Mouse (Mus musculus): Measurements from ENCODE around the gene Gipc3. TPM values are rescaled to one million over a fixed set of nuclear protein-coding genes. Genes with fewer than 3 reads are reported as not detected.

The Gipc3 gene
- polyA plus RNA-seq, 1 experiment from 2014 or later, result 0.04 TPM

DNA sequence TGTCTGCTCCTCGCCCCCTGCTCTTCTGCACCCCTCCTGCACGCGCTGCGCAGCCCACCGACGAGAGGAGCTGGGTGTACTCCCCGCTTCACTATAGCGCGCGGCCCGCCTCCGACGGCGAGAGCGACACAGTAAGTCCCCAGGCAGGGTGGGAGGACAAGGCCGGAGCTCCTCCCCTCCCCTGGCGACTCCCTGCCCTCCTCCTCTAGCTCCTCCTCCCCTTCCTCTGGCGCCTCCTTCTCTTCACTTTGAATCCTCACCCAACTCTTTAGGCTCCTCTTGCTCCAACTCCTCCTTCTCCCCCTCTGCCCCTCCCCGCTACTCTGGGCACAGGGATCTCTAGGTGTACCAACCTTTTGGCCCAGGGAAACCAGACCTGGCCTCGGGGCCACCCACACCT is 25.8 kb downstream of the Gipc3 start:
- Histone ChIP-seq H3K4me2 (replicated peaks; ENCODE audit: low read depth) (peak overlapping the region; percentile 72), H3K36me3 (ENCODE audit: control insufficient read depth, insufficient read depth) (peaks cover 43% of the 10 kb centered on the region), H3K27me3 (replicated peaks; ENCODE audit: control insufficient read depth, insufficient read depth, low read length) (no peaks in the 10 kb centered on the region), H3K4me3 (ENCODE audit: low read depth, low read length) (peak overlapping the region; percentile 23), H3K27ac (ENCODE audit: low read depth, low read length) (peak overlapping the region; percentile 60; the same call in 1 of the 2 replicates), H3K9ac (ENCODE audit: low read depth, low read length) (peak overlapping the region; percentile 48), H3K4me1 (replicated peaks; ENCODE audit: control insufficient read depth, insufficient read depth, low read length) (peaks cover 7% of the 10 kb centered on the region; the same call in 1 of the 2 replicates), H3K9me3 (ENCODE audit: control insufficient read depth) (no peaks in the 10 kb centered on the region)
- 14% methylated on average over 18 of the region's 20 CpGs for WGBS
- ATAC-seq, result no peak
- TF ChIP-seq CTCF (IDR thresholded peaks at IDR 0.05; ENCODE audit: low read depth), result no peak

DNA sequence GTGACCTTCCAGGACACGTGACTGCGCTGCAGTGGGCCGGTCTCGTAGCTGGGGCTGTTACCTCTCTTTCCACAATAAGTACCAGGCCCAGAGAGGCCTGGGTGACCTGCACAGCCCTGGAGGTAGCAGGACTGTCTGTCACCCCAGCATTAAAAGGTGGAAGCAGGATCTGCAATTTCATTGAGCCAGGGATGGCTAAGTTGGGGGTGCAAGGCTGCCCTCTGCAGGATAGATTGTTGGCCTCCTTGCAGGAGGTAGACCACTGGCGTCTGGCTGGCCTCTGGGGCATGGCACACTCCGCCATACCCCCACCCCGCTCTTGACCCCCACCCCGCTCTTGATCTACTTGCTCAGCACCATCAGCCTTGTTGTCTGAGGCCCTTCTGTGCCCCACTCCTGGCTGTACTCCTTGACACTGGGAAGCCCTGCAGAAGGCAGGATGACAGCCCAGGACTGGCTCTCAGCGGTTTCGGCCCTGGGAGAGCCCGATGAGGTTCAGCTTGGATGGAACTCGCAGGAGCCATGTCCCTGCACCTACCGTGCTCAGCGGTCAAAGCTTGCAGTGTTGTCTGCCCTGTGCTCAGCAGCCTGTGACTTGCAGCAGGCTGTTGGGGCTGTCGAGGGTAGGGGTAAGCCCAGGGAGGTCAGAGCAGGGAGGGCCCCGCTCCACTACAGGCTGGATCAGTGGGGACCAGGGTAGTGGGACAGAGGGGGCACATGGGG is 26.6 kb downstream of the Gipc3 start:
- no peaks in the 10 kb centered on the region for H3K27me3 ChIP-seq (replicated peaks; ENCODE audit: control insufficient read depth, insufficient read depth, low read length)
- peaks cover 2% of the 10 kb centered on the region; the same call in 1 of the 2 replicates for H3K4me1 ChIP-seq (replicated peaks; ENCODE audit: control insufficient read depth, insufficient read depth, low read length)
- peaks cover 49% of the 10 kb centered on the region for H3K36me3 ChIP-seq (ENCODE audit: control insufficient read depth, insufficient read depth)
- H3K4me3 ChIP-seq (ENCODE audit: low read depth, low read length), result peak overlapping the region; percentile 23; the same call in 1 of the 2 replicates
- no peaks in the 10 kb centered on the region for H3K9me3 ChIP-seq (ENCODE audit: control insufficient read depth)
- peak; percentile 75 for TF ChIP-seq CTCF (IDR thresholded peaks at IDR 0.05; ENCODE audit: low read depth)
- ATAC-seq, result no peak
- peak overlapping the region; percentile 72 for H3K4me2 ChIP-seq (replicated peaks; ENCODE audit: low read depth)
- peak overlapping the region; percentile 60; the same call in 1 of the 2 replicates for H3K27ac ChIP-seq (ENCODE audit: low read depth, low read length)
- WGBS, result 57% methylated on average over 16 of the region's 16 CpGs
- peak overlapping the region; percentile 48 for H3K9ac ChIP-seq (ENCODE audit: low read depth, low read length)

DNA sequence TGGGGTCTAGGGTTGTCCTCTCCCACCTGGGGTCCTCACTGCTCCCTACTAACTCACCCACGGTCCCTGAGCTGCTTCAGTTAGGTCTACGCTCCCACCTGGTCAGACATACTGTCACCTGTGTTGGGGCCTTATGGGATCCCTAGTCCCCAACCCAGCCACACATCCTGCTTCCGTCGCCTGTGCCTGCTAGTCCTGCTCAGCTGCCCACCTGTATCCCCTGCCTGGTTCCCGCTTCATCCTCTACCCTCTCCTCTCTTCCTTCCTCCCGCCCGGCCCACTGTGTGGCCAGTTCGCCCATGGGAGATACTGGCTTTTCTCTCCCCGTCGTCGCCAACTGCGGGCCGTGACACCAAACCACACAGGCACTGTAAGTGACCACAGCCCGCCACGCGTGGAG is 27.5 kb downstream of the Gipc3 start:
- no peak for ATAC-seq
- Histone ChIP-seq H3K9me3 (ENCODE audit: control insufficient read depth) (no peaks in the 10 kb centered on the region), H3K4me1 (replicated peaks; ENCODE audit: control insufficient read depth, insufficient read depth, low read length) (peaks cover 2% of the 10 kb centered on the region; the same call in 1 of the 2 replicates), H3K36me3 (ENCODE audit: control insufficient read depth, insufficient read depth) (peaks cover 58% of the 10 kb centered on the region), H3K4me3 (ENCODE audit: low read depth, low read length) (no peak overlapping the region), H3K9ac (ENCODE audit: low read depth, low read length) (no peak overlapping the region), H3K27me3 (replicated peaks; ENCODE audit: control insufficient read depth, insufficient read depth, low read length) (no peaks in the 10 kb centered on the region), H3K4me2 (replicated peaks; ENCODE audit: low read depth) (no peak overlapping the region), H3K27ac (ENCODE audit: low read depth, low read length) (no peak overlapping the region)
- 93% methylated on average over 16 of the region's 16 CpGs for whole genome bisulfite sequencing
- no peak for TF ChIP-seq CTCF (IDR thresholded peaks at IDR 0.05; ENCODE audit: low read depth)

DNA sequence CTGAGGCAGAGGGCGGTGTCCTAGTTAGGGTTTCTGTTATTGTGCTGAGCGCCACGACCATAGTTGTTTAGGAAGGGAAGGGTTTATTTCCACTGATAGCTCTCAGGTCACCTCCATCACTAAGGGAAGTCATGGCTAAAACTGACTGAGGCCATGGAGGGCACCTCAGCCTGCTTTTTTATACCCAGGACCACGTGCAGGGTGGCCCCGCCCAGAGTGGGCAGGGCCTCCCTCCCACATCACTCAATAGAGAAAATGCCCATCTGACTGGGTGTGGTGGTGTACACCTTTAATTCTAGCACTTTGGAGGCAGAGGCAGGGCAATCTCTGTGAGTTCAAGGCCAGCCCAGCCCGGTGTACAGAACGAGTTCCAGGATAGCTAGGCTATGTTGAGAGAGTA is 28.9 kb downstream of the Gipc3 start:
- Histone ChIP-seq H3K4me3 (ENCODE audit: low read depth, low read length) (no peak overlapping the region), H3K27ac (ENCODE audit: low read depth, low read length) (no peak overlapping the region), H3K27me3 (replicated peaks; ENCODE audit: control insufficient read depth, insufficient read depth, low read length) (no peaks in the 10 kb centered on the region), H3K4me1 (replicated peaks; ENCODE audit: control insufficient read depth, insufficient read depth, low read length) (peaks cover 2% of the 10 kb centered on the region; the same call in 1 of the 2 replicates), H3K9ac (ENCODE audit: low read depth, low read length) (no peak overlapping the region), H3K4me2 (replicated peaks; ENCODE audit: low read depth) (no peak overlapping the region), H3K9me3 (ENCODE audit: control insufficient read depth) (no peaks in the 10 kb centered on the region), H3K36me3 (ENCODE audit: control insufficient read depth, insufficient read depth) (peaks cover 72% of the 10 kb centered on the region)
- TF ChIP-seq CTCF (IDR thresholded peaks at IDR 0.05; ENCODE audit: low read depth), result no peak
- WGBS, result 74% methylated on average over 7 of the region's 7 CpGs
- no peak for ATAC-seq

DNA sequence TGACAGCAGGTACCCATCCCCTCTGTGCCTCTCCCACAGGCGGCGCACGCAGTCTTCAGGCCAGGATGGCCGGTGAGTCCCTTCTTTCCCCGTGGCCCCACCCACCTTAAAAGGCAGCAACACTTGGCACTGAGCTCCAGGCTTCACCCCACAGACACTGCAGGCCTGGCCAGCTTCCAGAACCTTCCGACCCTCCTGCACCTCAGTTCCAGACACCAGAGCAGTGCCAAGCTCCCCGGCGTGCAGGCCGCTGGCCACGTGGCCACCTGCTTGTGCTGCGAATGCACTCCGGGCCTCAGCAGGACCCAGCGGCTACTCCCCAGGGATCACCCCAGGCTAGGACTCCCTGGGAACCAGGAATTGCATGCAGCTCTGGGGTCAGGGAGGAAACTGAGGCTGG is 29.5 kb downstream of the Gipc3 start:
- WGBS, result 93% methylated on average over 13 of the region's 13 CpGs

DNA sequence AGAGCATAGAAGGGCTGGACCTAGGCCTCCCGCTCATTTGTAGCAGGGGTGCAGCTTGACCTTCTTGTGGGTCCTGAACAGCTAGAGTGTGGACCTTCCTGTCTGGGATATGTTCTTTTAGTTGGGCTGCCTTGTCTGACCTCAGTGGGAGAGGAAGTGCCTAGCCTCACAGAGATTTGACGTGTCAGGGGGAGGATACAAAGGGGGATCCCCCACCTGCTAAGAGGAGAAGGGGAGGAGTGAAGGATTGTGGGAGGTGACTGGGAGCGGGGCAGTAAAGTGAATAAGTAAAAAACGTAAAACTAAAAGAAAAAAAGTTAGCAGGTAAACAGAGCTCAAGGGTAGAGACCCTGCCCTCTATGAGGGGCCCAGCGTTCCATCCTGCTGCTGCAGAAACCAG is 33.5 kb downstream of the Gipc3 start:
- H3K36me3 ChIP-seq (ENCODE audit: control insufficient read depth, insufficient read depth), result peaks cover 85% of the 10 kb centered on the region
- WGBS, result 87% methylated on average over 5 of the region's 5 CpGs
- H3K4me1 ChIP-seq (replicated peaks; ENCODE audit: control insufficient read depth, insufficient read depth, low read length), result no peaks in the 10 kb centered on the region
- TF ChIP-seq CTCF (IDR thresholded peaks at IDR 0.05; ENCODE audit: low read depth), result no peak
- no peak for ATAC-seq
- H3K4me3 ChIP-seq (ENCODE audit: low read depth, low read length), result no peak overlapping the region
- H3K9ac ChIP-seq (ENCODE audit: low read depth, low read length), result no peak overlapping the region
- H3K27ac ChIP-seq (ENCODE audit: low read depth, low read length), result no peak overlapping the region
- H3K9me3 ChIP-seq (ENCODE audit: control insufficient read depth), result no peaks in the 10 kb centered on the region
- no peak overlapping the region for H3K4me2 ChIP-seq (replicated peaks; ENCODE audit: low read depth)
- no peaks in the 10 kb centered on the region for H3K27me3 ChIP-seq (replicated peaks; ENCODE audit: control insufficient read depth, insufficient read depth, low read length)

More for the DNA sequence above, 29.5 kb downstream of the Gipc3 start:
- Histone ChIP-seq H3K36me3 (ENCODE audit: control insufficient read depth, insufficient read depth) (peaks cover 78% of the 10 kb centered on the region), H3K27ac (ENCODE audit: low read depth, low read length) (no peak overlapping the region), H3K9me3 (ENCODE audit: control insufficient read depth) (no peaks in the 10 kb centered on the region), H3K4me1 (replicated peaks; ENCODE audit: control insufficient read depth, insufficient read depth, low read length) (0 out of 2 replicates have a peak, but pooled peaks cover 2% of the 10 kb centered on the region), H3K4me3 (ENCODE audit: low read depth, low read length) (no peak overlapping the region), H3K27me3 (replicated peaks; ENCODE audit: control insufficient read depth, insufficient read depth, low read length) (no peaks in the 10 kb centered on the region), H3K4me2 (replicated peaks; ENCODE audit: low read depth) (no peak overlapping the region), H3K9ac (ENCODE audit: low read depth, low read length) (no peak overlapping the region)
- no peak for TF ChIP-seq CTCF (IDR thresholded peaks at IDR 0.05; ENCODE audit: low read depth)
- no peak for ATAC-seq

Measured in intestine, postnatal 0 days (tissue).